Mouse (Mus musculus) urinary bladder, postnatal 36 days (tissue): Measurements from ENCODE around the gene Eif4g2.

Source experiments
- DNase-seq, 2 experiments: peaks; one replicate each; pipeline ENCODE4 v3.0.0; 2022; ENCODE audit warnings: low spot score in 2 of 2, mixed read lengths in 1 of 2

Eif4g2 gene

DNA sequence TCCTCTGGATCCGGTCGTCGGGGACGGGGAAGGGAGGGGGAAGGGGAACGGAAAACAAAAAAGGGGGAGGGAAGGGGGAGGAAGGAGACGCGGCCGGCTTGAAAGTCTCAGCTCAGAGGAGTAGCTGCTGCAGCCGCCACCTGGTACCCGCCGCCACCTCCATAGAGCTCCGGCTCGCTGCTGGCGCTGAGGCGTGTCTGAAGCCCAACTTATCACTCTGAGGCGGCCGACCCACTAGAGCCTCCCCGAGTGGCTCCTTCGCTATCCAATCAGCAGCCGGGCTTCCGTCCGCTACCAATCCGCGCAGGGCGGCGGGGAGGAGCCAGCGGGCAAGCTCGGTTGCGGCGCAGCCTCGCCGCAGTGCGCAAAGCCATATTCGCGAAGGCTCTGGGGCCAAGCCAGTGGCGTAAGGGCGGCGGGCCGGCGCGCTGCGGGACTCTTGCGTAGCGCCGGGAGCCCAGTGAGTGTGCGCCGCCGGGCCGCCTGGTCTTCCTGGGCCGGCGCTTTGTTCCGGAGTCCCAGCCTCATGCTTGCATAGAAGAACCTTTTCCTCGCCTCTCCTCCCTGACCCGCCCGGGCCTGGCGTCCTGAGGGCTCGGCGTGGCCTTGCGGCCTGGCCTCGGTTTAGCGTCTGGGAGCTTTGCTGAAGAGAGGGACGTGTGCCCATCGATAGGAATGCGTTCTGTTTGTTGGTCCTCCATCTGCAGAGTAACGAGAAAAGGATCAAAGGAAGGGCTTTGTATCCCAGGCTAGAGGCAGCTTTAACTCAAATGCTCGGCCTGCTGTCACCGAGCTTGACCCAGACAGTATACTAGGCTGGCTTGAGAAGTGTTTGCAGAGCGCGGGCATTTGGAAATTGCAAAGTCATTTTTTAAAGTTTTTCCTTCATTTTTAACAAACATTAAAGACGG lies at the start of gene Eif4g2:
TSS of gene Eif4g2 (minus strand) at position 209 of the 911 bp plus-strand sequence.
- peak; percentile 97 to 99 for DNase-seq

- DNase-seq = no peak
These were observed 49.8 kb upstream of the Eif4g2 start for GRCm38 (mm10) chr7:111132596-111132995.

DNA sequence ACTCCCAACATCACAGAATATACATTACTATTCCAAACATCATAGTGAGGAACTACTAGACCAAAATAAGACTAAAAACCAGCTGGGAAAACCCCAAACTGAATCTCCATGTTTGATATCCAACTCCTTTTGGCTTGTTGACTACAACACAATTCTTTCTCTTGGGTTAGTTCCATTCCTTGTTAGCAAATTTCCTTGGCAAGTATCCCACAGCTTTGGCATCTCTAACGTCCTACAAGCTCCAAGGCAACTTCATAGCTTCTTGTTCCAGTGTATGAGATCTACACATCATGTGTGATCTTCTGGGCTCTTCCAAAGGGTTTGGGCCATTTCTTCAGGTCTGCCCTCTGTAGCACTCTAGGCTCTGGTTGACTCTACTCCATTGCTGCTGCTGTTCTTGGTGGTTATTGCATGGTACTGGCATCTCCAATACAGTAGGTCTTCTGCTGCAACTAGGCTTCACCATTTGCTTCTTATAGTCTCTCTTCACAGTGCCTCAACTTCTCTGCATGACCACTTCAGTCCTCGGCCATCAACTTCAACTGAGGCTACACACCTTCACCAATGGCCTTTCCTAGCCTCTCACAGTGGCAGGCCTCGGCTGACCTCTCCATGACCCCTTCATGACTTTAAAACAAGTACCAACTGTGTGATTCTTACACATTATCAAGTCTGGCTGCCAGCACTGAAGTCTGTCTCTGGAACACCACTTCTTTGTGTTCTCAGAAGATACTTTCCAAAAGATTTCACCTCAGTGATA lies 44.0 kb upstream of the Eif4g2 start:
- no peak for DNase-seq

- DNase-seq = no peak
These were observed 41.1 kb upstream of the Eif4g2 start for GRCm38 (mm10) chr7:111123761-111124546.

DNA sequence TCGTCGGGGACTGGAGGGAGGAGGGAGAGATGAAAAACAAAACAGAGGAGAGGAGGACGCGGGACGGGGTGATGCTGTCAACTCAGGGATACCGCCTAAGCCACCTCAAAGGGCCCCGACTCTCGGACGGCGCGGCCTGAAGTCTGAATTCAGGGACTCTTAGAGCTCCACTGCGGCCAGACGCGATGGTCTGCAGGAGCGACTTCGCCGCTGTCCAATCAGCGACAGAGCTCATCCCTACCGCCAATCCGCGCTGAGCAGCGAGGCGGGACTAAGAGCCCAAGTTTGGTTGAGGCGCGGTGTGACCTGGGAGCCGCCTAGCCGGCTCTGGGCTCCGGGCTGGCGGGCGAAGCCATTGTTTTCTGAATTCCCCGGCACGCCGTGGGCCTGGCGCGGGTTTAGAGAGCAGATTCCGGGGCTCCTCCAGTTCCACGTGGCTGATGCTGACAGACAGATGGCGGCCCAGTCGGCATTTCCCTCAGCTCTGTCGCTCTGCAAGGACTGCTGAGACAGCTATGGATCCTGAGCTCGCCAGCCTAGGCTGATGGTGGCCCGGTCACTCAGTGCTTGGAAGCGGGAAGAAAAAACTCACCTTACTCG lies 39.8 kb upstream of the Eif4g2 start:
- DNase-seq = peak; percentile 96 to 97

GRCm38 (mm10) chr7:111122084-111122530 lies 39.3 kb upstream of the Eif4g2 start:
- peak; percentile 70 to 84 for DNase-seq

DNA sequence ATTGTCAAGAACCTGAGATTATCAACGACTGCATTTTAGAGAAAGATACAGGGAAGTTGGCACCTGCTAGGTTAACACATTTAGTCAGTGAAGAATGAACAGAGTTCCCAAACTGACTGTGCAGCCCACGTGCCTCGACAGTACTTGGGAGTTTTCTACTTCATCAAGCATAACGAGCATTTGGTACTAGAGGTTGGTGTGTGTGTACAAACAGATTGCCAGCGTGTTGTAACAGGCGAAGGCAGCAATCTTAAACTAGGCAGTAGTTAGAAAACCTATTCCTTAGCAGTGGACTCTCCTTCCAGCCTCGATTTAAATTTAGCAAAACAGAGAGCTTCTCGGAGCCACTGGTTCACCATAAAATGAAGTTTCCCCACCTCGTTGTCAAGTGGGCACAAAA lies 38.7 kb upstream of the Eif4g2 start:
- peak; percentile 19 to 20 for DNase-seq

DNA sequence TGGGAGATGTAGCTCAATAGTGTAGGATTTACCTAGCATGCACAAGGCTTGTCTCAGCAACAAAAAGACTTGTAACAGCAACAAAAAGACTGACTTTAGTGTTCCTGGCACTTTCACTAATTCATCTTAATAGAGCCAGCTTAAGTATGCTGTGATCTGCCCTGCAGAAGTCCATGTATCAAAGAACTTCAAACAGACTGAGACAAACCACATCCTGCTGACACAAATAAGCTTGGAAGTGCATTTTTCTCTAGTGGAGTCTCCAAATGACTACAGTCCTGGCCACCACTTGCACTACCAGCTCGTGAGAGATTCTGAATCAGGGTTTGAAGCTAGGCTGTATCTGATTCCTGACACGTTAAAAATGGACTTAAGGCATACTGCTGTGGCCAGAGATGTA lies 26.7 kb upstream of the Eif4g2 start:
- DNase-seq = no peak

DNA sequence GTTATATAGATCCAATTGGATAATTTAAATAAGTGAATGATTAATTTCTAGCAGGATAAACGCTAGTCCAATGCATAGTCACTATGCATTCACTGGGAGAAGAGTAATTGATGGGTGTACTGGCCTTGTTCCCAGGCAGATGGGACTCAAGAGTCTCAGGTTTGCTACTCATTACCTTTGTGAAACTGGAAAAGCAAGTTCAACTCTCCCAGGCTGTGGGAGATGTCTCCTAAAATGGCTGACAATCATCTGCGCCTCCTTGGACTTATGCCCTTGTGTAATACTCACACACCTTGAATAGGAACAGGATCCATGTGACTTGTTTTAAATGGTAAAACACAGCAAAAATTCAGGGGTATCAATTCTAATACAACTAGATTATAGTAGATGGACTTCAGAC lies 26.3 kb upstream of the Eif4g2 start:
- no peak for DNase-seq

GRCm38 (mm10) chr7:111098196-111098595 lies 15.4 kb upstream of the Eif4g2 start:
- no peak for DNase-seq

- DNase-seq = no peak
These were observed 12.3 kb upstream of the Eif4g2 start for GRCm38 (mm10) chr7:111095169-111095568.

DNA sequence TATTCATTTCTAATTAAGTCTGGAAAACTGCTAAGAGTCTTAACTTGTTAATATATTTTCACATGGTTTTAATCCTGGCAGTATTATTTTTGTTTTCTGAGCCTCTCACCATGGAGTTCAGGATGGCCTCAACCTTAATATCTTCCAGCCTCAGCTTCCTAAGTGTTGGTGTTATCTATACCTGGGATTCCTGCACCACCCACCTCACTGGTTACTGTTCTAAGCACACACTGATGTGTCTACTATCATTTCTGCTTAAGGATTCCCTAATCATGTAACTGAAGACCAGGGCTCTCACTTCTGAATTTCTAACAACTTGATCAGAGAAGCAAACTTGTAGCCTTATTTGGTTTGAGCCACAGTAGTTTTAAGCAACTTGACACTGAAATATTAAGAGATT lies 2.3 kb upstream of the Eif4g2 start:
- no peak for DNase-seq

- DNase-seq = no peak
These were observed 1.6 kb upstream of the Eif4g2 start for GRCm38 (mm10) chr7:111084443-111084842.

DNA sequence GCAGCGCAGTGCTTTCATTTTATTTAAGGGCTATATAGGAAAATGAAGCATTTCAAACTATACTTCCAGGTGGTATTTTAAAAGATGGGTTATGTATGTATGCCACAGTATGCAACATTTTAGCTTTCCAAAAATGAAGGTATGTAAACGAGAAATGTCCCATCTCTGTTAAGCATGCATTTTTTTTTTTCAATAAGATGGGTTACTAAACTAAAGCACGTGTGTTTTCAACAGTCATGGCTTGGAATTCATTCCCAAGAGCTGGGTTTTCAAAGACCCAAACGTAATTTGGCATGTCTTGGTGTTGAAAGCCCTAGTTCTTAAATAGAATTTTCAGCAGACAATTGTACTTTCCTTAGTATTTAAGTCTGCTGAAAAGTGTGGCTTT lies 897 bp upstream of the Eif4g2 start:
- no peak for DNase-seq

GRCm38 (mm10) chr7:111082043-111082821 lies 598 bp downstream of the Eif4g2 start:
- peak; percentile 80 to 83 for DNase-seq

DNA sequence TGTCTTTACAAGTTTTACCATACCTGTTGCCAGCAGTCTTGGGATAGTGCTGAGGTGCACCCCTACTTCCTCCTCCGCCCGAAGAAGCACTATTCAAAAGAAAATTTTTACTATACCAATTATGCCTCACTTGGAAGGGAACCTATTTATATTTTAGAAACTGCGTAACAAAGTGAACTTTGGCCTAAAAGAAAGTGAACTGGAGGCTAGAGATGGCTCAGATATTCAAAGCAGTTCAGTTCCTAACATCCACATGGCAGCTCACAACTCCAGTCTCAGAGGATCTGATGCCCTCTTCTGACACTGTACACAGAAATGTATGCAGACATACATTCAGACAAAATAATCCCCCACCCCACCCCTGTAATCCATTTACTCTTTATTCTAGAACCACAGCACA lies 2.0 kb downstream of the Eif4g2 start:
- DNase-seq = no peak

GRCm38 (mm10) chr7:111080026-111080425 lies 2.8 kb downstream of the Eif4g2 start:
- no peak for DNase-seq

- no peak for DNase-seq
These were observed 4.6 kb downstream of the Eif4g2 start for GRCm38 (mm10) chr7:111078271-111078670.

DNA sequence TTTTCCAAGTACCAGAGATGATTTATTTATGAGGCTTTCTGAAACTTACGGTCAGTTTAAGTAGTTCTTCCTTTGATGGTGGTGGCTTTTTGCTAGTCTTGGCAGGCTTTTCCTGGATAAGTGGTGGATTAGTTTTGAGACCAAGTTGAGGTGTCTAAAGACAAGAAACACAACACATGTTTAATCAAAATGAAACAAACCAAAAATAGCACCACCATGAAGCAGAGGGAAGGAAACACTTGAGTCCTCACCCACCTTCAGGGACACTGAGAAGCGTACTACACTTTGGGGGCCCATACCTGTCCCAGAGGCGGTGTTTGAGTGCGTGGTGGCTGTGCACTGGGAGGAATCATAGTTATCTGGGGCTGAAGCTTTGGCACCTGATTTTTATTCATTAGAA lies 7.5 kb downstream of the Eif4g2 start:
- no peak for DNase-seq

GRCm38 (mm10) chr7:111072410-111072809 lies 10.4 kb downstream of the Eif4g2 start:
- no peak for DNase-seq

GRCm38 (mm10) chr7:111070167-111070496 lies 12.7 kb downstream of the Eif4g2 start:
- no peak for DNase-seq
